16 mouse cellular contexts compared by ENCODE assay signal in the genomic region with DNA sequence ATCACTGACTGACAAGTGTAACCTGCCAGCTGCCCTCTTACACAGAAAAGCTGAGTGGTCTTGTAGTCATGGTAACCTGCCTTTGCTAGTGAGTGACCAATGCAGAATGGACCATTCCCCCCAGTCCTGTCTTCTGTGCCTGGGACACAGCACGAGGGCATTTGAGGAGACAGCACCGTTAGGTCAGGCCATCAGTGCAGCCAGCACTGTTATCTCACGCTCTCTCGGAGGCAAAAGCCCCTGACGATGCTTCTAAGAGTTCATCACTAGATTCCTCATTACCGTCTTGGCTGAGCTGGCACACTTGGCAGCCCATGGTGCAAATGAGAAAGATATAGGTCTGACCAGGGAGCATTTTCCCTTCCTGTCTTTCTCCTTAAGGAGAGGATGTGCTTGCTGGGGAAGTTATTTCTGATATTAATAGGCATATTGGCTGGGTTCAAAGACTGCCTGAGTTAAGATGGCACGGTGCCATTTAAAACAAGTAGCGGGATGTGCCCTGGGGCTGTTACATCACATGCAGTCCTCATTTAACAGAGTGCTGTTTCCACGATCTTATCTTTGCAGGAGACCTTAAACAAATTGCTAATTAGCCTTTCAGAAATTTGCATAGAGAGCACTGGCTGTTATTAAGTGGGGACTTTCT. TPM values are rescaled to one million over a fixed set of nuclear protein-coding genes. Genes with fewer than 3 reads are reported as not detected.
DNase-seq lines count a peak whose midpoint lies in the region; ATAC-seq and TF ChIP-seq lines count a peak whose summit lies in the region.
"Had no signal": no experiment of that assay in that cellular context is flagged by ENCODE, and none has a peak within 500 bp of the region (broad histone marks: within the 10 kb centered on the region; RNA-seq: fewer than 3 reads in every experiment).

No protein-coding gene starts in this region.

- no peaks in the 10 kb centered on the region for H3K27me3 ChIP-seq in midbrain, embryonic 16.5 days (ENCODE audit: control insufficient read depth, insufficient read depth, low read depth, low read length)
- H3K27me3 ChIP-seq: liver, embryonic 13.5 days had no signal

- 42% methylated on average over 9 of the region's 9 CpGs for WGBS in midbrain, embryonic 16.5 days

- ATAC-seq in midbrain, embryonic 16.5 days, result peak; percentile 7; the same call in 1 of the 2 replicates
- no peak for ATAC-seq in granulocyte monocyte progenitor cell, adult 5-6 weeks (replicated peaks; ENCODE audit: poor library complexity, severe bottlenecking)

- TF ChIP-seq CTCF in layer of hippocampus, adult 2 months (conservative IDR thresholded peaks at IDR 0.05), result no peak

- peaks cover 10% of the 10 kb centered on the region for H3K4me1 ChIP-seq in midbrain, embryonic 16.5 days (ENCODE audit: control insufficient read depth, insufficient read depth, low read length)

- H3K4me3 ChIP-seq in layer of hippocampus, adult 2 months, result no peak overlapping the region; the same call in 1 of the 2 replicates
- H3K4me3 ChIP-seq in midbrain, embryonic 16.5 days (ENCODE audit: low read depth, low read length), result no peak overlapping the region
- H3K4me3 ChIP-seq: liver, embryonic 13.5 days had no signal

- H3K4me2 ChIP-seq in midbrain, embryonic 16.5 days (ENCODE audit: low read length), result no peak overlapping the region
- H3K4me2 ChIP-seq: liver, embryonic 13.5 days had no signal

- H3K36me3 ChIP-seq in midbrain, embryonic 16.5 days (ENCODE audit: control insufficient read depth, insufficient read depth, low read length), result no peaks in the 10 kb centered on the region
- H3K36me3 ChIP-seq: liver, embryonic 13.5 days had no signal

- DNase-seq in cerebellum, adult 9-10 months, result peak; percentile 62
- no peak for DNase-seq in cerebellum, adult 11-12 months
- no peak for DNase-seq in layer of hippocampus, adult 2 months (ENCODE audit: low spot score in 2 of 2)
- no peak for DNase-seq in layer of hippocampus, postnatal 10 days (ENCODE audit: low spot score in 2 of 2)
- peak; percentile 25 for DNase-seq in fat pad, adult 2 months (ENCODE audit: extremely low read depth, low read depth, low spot score)
- no peak for DNase-seq in adrenal gland, adult 18-20 months (ENCODE audit: low spot score in 2 of 2)
- DNase-seq: adrenal gland, adult 8-10 months; B cell, adult 2 months; gastrocnemius, postnatal 14 days; kidney, postnatal 14 days; liver, embryonic 13.5 days; right cerebral cortex, postnatal 25 days had no signal

- H3K9me3 ChIP-seq in midbrain, embryonic 16.5 days (replicated peaks; ENCODE audit: control insufficient read depth, low read length, poor library complexity, severe bottlenecking), result no peaks in the 10 kb centered on the region
- H3K9me3 ChIP-seq: liver, embryonic 13.5 days had no signal

- H3K27ac ChIP-seq in layer of hippocampus, adult 2 months, result peak overlapping the region; percentile 80
- no peak overlapping the region; the same call in 1 of the 2 replicates for H3K27ac ChIP-seq in midbrain, embryonic 16.5 days (ENCODE audit: low read length)
- H3K27ac ChIP-seq: liver, embryonic 13.5 days; macrophage; stomach, postnatal 0 days had no signal

- no peak overlapping the region for H3K9ac ChIP-seq in midbrain, embryonic 16.5 days (ENCODE audit: low read depth, low read length)
- H3K9ac ChIP-seq: liver, embryonic 13.5 days had no signal

RNA-seq across cellular contexts. Expression of a gene that starts 34.3 kb away (rescaled TPM):
- total RNA-seq in layer of hippocampus, adult 2 months (2021), result 10 to 100 TPM in 1 of 2 experiments, 1 to 10 TPM in 1; 9.7 to 11.0 TPM
- 1 to 10 TPM; 7.7 to 9.1 TPM for total RNA-seq in layer of hippocampus, postnatal 10 days (2021)
- polyA plus RNA-seq in midbrain, embryonic 16.5 days (2015; fragmentation: Nextera tagmentation; extraction: Ambion mirVana), result 20.6 and 21.7 TPM in 2 replicates
- total RNA-seq in adrenal gland, adult 18-20 months (2021), result 1 to 10 TPM; 7.9 to 8.2 TPM
- 5.2 and 7.5 TPM in 2 replicates for total RNA-seq in granulocyte monocyte progenitor cell, adult 5-6 weeks (2014; fragmentation: Nextera tagmentation)
- total RNA-seq in granulocyte monocyte progenitor cell, adult 5-6 weeks (2017), result 10.3 and 11.0 TPM in 2 replicates

Comparison
In these comparisons a context has a peak if more than half of its experiments do, and no peak if none do; other contexts are left out.
1. DNase-seq: peak in cerebellum, adult 9-10 months (single experiment) and fat pad, adult 2 months (single experiment); none in cerebellum, adult 11-12 months (single experiment), layer of hippocampus, adult 2 months (0 of 2), layer of hippocampus, postnatal 10 days (0 of 2) and adrenal gland, adult 18-20 months (0 of 2).